Mouse (Mus musculus): ENCODE data around the gene Sostdc1. TPM values are rescaled to one million over a fixed set of nuclear protein-coding genes. Genes with fewer than 3 reads are reported as not detected.

The Sostdc1 gene
- 10 to 100 TPM; 10.4 to 11.3 TPM for total RNA-seq (2021)
- long read RNA-seq, experiment 1, transcript Sostdc1-201 (2 exons, 1,781 nt) = major isoform, 22 of 22 reads
- long read RNA-seq, experiment 1, partial matches to known transcripts = 0 of 22 reads
- long read RNA-seq, experiment 1, other reads (novel, unspliced or antisense) = 0 of 22 reads
- long read RNA-seq, experiment 2, transcript Sostdc1-201 (2 exons, 1,781 nt) = major isoform, 7 of 7 reads
- long read RNA-seq, experiment 2, partial matches to known transcripts = 0 of 7 reads
- long read RNA-seq, experiment 2, other reads (novel, unspliced or antisense) = 0 of 7 reads

DNA sequence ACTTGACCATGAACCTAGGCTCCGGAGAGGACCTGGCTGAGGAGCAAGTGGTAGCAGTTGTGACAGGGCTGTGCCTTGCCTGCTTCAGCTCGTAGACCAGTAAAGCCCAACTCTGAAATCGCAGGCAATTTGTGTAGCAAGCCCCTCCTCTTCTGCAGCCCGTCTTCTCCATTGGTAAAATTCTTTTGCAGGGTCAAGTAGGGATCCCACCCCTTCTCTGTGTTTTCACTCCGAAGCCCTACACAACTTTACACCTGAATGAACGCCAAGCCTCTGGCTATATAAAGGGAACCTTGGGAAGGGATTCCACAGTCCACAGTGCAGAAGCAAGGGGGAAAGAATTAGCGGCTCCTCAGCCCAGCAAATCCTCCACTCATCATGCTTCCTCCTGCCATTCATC, at the start of gene Sostdc1:
Gene Sostdc1, plus strand, starts transcription at position 224 of the 400 bp plus-strand sequence.
- DNase-seq (ENCODE audit: low spot score in 2 of 2) = peak in 1 of 2 experiments; percentile 14

- no peak for DNase-seq (ENCODE audit: low spot score in 2 of 2)
Measured at GRCm38 (mm10) chr12:36267670-36268246, 46.2 kb upstream of the Sostdc1 start.

DNA sequence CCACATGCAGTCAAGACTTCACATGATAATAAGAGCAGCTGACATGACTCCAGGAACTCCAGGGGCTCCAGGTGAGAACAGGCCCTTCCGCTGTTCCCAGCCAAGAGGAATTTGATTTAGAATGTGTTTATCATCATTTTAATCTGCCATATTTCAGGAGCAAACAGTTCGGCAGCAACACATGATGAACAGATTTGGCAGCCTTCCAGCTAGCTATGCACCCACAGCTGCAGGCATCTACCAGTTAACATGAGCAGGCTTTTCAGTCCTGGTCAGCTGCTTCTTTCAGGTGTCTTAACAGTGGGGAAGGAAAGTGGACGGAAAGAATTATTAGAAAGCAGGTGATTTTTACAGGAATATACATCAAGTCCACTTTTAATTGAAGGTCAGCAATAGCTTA, 39.1 kb upstream of the Sostdc1 start:
- no peak for DNase-seq (ENCODE audit: low spot score in 2 of 2)

- peak in 1 of 2 experiments; percentile 20 for DNase-seq (ENCODE audit: low spot score in 2 of 2)
Measured at GRCm38 (mm10) chr12:36289634-36290033, 24.3 kb upstream of the Sostdc1 start.

GRCm38 (mm10) chr12:36290465-36290864, 23.5 kb upstream of the Sostdc1 start:
- no peak for DNase-seq (ENCODE audit: low spot score in 2 of 2)

DNA sequence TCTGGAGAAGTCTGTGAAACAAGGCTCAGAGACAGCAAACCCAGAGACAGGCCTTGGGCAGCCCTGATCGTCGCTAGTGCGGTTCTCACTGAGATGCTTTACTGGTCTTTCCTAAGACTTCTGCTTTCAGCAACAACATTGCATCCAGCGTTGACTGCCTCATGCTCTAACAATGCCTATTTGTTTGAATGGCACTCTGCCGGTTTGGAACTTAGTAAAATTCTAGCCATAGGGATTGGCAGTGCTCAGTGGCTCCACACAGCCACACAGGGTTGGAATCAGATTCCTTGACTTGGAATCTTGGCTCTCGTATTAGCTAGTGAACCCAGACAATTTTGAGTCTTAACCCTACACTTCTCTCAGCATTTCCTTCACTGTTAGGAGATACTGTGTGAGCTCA, 22.6 kb upstream of the Sostdc1 start:
- DNase-seq (ENCODE audit: low spot score in 2 of 2) = no peak

GRCm38 (mm10) chr12:36302326-36302725, 11.6 kb upstream of the Sostdc1 start:
- DNase-seq (ENCODE audit: low spot score in 2 of 2) = no peak

DNA sequence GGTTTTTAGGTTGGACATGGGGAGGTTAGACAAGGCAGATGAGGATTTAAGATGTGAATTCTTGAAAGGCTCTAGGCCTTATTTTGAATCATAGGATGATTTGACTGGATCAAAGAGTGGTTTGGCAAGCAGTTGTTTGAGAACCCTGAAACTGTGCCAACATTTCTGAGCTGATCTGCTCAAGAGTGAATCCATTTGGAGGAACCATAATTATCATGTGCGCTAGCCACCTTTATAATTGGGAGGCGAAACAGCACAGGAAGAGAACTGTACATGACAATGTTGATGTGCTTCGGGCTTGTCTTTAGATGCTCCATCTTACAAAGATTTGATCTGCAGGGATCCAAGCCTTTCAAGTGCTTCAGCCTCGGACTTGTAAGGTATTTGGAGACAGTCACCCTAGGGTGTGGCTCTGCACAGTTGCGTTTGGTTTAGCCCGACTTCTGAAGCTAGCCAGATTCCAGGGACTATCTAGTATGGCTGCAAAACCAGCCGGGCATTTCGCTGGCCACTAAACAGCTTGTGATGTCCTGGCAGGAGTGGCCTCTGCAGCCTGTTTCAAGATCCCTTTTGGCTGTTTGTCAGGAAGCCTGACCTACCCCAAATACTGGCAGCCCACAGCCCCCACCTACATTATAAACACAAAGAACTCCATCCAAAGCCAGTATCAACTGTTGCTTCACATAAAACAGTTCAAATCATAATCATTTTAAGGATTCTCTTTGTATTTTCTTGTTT, 10.9 kb upstream of the Sostdc1 start:
- no peak for DNase-seq (ENCODE audit: low spot score in 2 of 2)

DNA sequence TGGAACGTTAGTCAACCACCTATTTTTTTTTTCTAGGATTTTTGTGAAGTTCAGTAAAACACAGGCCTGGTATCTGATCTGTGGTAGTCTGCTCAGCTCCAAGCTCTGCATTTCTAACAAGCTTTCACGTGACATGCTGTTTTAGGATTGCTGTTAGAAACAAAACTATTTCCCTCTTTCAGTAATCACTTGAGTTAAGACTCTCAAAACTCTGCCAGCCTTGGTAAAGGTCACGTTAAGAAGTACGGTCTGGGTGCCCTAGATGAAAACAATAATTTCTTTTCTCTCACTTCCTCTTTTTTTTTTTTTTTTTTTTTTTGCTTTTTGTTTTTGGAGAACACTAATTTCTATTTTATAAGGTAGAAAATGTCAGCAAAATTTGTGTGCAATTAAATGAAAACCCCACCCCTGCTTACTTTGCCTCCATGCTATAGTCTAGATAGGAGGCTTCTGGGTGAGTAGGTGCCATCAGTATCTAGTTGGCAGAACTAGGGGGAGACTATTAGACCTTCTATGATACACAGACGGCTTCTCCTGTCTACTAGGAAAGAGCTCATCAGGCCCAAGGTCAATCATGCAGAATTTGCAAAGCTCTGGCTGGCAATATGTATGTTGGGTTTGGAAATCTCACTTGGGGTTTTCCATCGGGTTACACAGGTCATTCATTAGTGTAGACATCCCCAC, 5.1 kb upstream of the Sostdc1 start:
- DNase-seq (ENCODE audit: low spot score in 2 of 2) = no peak

GRCm38 (mm10) chr12:36313015-36313414, 924 bp upstream of the Sostdc1 start:
- no peak for DNase-seq (ENCODE audit: low spot score in 2 of 2)

- no peak for DNase-seq (ENCODE audit: low spot score in 2 of 2)
Measured at GRCm38 (mm10) chr12:36314446-36314845, 507 bp downstream of the Sostdc1 start.

- DNase-seq (ENCODE audit: low spot score in 2 of 2) = no peak
Measured at GRCm38 (mm10) chr12:36315527-36315926, 1.6 kb downstream of the Sostdc1 start.

DNA sequence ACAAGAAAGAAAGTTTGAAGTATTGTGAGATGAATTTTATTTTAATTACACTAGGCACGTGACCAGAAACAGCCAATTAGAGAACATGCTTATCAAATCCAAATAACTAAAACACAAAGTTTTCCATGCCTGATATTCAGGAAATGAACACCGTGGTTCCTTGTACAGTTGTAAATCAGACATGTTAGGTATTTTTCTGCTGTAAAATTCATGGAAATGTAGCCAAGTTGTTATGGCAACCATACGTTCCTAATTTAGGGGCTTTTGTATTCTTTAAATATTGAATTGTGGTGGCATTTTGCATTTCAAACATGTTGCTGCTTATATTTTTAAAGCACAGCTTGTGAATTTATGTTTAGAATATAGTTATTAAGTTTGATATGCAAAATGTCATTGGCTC, 2.1 kb downstream of the Sostdc1 start:
- no peak for DNase-seq (ENCODE audit: low spot score in 2 of 2)

GRCm38 (mm10) chr12:36317036-36317819, 3.3 kb downstream of the Sostdc1 start:
- peak in 1 of 2 experiments; percentile 26 for DNase-seq (ENCODE audit: low spot score in 2 of 2)

DNA sequence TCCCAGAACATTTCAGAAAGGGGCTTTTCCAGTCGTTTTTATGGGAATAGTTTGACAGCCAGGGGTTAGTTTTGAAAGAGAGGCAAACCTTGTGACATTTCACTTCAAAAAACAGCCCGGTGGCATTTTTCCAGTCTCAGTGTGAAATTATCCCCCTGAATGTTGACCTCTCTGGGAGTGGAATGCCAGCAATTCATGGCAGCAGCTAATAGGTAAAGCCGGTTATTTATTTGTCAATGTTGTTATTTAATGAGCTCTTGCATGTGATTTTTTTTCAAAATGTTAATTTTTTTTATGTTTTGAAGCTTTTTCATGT, 3.8 kb downstream of the Sostdc1 start:
- DNase-seq (ENCODE audit: low spot score in 2 of 2) = no peak

- no peak for DNase-seq (ENCODE audit: low spot score in 2 of 2)
Measured at GRCm38 (mm10) chr12:36326101-36326521, 12.2 kb downstream of the Sostdc1 start.

GRCm38 (mm10) chr12:36332676-36333075, 18.7 kb downstream of the Sostdc1 start:
- no peak for DNase-seq (ENCODE audit: low spot score in 2 of 2)

DNA sequence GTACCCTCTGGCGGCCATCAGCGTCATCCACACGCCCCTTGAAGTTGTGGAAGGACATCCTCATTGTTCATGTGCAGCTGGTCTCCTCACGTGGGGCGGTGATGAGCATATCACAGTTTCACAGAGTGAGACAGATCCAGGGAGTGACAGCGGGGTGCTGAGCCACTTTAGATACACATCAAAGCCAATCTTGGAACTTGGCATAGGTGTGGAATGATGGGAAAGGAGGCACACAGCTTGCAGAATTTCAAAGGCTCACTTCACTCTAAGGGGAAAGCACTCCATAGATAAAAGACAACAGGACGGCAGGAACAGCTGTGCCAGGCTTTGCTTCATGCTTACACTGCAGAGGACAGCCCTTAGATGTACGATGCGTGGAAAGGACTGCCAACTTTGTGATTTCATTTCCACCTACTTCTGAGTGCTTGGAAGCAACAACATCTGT, 19.9 kb downstream of the Sostdc1 start:
- no peak for DNase-seq (ENCODE audit: low spot score in 2 of 2)

DNA sequence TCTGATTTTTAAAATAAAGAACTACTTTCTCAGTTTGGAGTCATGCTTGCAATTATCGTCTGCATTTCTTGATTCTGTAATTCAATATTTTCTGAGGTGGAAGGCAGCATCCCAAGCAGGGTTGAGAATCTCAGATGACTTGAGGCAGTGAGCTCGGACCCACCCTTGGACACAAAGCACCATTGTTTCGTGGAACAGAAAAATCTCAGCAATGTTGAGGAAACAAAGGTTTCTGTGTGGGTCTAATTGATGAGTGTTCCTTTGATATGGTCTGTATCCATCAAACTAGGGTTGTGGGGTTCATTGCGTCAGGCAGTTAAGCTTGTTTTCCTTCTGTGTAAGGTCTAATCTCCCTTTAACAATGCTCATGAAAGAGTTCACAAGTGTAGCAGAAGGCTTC, 30.2 kb downstream of the Sostdc1 start:
- DNase-seq (ENCODE audit: low spot score in 2 of 2) = no peak

GRCm38 (mm10) chr12:36360064-36360463, 46.1 kb downstream of the Sostdc1 start:
- no peak for DNase-seq (ENCODE audit: low spot score in 2 of 2)

DNA sequence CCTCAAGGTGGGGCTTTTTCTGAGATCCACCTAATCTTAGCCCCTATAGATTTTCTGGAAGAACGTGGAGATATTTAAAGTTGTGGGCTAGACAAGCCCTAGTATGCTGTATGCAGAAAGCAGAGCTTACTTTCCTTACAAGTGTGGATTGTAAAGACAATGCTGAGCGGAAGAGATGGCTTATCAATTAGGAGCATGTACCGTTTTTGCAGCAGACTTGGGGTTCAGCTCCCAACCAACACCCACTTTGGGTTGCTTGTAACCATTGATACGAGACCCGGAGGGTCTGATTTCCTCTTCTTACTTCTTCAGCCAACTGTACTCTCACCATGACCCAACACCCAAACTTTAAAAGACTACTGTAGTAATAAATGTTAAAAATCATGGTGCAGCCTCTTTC, 46.8 kb downstream of the Sostdc1 start:
- DNase-seq (ENCODE audit: low spot score in 2 of 2) = no peak
